Mouse (Mus musculus): Measurements from ENCODE around the gene Il1rap. TPM values are rescaled to one million over a fixed set of nuclear protein-coding genes. Genes with fewer than 3 reads are reported as not detected.
A peak's percentile ranks its signal among the peaks of the same experiment; 100 is the strongest.

The Il1rap gene
- total RNA-seq, 2 experiments from 2014 or later = 21.9 to 24.4 TPM

DNA sequence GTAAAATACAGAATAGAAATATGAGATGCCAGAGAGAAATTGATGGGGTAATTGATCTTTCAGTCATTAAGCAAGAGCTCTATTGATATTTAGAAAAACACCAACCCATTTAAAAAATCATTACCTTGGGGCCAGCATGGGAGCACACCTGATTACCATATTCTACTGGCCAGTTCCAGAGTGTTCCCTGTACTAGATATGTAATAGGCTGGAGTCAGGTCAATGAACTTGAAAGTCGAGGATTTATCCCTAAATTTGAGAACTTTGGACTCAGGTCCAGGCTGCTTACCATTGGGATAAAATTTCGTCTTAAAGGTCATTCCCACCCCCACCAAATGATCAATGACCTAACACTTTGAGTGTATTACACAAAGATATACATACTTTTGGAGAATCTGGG lies 125.0 kb downstream of the Il1rap start:
- intact Hi-C loops (cut with DNase I) = no loop called here
- DNase-seq (ENCODE audit: extremely low spot score in 1 of 2, low spot score in 2 of 2) = no peak

DNA sequence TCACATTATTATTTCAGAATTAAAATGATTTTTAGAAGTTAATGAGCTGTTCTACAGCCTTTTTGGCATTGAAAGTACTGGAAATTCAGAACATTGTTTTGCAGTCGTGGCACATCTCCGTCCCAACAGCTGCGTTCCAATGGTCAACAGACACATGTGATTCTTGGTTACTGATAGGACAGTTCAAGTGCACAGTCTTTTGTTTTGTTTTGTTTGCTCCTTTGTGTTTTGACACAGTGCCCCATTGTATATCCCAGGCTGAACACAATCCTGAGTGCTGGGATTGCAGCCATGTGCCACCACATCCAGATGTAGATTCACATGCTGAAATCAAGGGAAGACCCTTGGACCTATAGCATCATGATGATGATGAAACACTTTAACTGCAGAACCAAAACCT lies 129.4 kb downstream of the Il1rap start:
- intact Hi-C loops (cut with DNase I) = no loop called here
- DNase-seq (ENCODE audit: extremely low spot score in 1 of 2, low spot score in 2 of 2) = no peak

DNA sequence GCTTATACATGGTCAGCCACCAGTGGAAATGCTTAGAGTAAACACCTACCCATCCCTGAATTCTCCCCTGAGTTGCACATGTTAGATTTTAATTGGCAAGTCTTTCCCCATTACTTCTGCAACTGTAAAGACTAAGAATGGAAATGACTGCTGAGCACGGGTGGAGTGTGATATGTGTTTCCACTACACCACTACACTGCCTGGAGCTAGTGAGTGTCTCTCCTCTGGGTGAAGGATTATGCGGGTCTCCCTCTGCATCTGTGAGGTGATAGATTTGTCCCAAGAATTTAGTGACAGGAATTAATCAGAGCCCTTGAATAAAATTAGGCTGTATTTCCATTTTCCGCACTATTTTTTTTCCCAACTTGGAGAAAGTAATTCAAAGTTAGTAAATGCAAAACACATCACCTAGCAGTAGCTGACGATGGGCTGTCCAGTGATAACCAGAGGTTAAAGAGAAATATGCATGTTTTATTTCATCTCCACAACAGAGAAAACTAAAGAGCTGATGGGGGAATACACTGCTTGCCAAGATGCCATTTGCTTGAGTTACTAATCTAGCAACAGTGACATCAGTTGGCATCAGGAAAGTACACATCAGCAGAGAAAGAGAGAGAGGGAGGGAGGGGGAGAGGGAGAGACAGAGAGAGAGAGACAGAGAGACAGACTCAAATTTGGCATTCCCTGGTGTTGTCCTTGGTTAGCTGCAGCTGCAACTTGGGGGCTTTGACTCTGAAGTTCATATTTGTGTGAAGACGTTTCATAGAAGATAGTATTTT lies 132.2 kb downstream of the Il1rap start:
- no peak for DNase-seq (ENCODE audit: extremely low spot score in 1 of 2, low spot score in 2 of 2)
- intact Hi-C loops (cut with DNase I) = no loop called here

DNA sequence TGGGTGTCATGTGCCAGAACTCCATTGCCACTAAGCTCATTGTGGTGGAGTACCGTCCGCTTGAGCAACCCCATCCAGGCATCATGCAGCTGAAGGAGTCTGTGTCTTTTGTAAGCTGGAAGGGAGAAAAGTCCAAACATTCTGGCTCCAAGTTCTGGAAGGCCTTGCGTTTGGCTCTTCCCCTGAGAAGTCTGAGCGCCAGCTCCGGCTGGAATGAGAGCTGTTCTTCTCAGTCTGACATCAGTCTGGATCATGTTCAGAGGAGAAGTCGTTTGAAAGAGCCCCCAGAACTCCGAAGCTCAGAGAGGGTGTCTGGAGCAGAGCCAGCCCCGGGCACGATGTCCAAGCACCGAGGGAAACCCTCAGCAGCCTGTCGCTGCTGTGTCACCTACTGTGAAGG lies 141.0 kb downstream of the Il1rap start:
- peak; percentile 43 to 48 for DNase-seq (ENCODE audit: extremely low spot score in 1 of 2, low spot score in 2 of 2)
- intact Hi-C loops (cut with DNase I) = no loop called here

DNA sequence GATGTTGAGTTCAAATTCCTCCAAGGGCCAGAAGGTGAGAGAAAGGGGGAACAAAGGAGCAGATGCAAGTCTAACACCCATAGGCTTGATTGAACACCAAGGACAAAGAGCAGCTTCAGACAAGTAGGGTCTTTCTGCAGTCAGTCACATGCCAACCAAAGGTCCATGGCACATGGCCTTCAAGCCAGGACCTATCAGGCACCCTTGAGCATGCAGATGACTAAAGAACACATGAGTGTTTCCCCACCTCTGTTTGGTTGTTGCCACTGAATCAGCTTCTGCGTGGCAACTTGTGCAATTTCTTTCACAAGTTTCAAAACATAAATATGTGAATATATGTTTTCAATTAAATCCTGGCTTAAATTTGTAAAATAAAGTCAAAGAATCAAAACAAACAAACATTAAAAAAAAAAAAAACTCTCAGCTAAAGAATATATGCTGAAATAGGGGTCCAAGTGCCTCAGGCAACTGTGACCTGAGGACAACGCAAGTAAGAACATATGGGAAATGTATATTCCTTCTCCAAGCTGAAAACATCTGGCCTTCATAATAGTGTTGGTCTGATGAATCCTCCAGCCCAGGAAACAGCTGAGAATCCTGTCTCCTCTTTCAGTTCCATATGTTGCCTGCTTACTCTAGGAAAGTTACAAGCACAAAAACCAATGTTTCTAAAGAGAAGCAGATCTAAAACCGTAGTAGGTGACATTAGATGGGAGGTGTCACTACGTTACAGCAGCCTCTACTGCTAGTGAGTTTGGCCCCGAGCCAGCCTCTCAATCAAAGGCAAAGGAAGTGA lies 142.6 kb downstream of the Il1rap start:
- DNase-seq (ENCODE audit: extremely low spot score in 1 of 2, low spot score in 2 of 2) = no peak
- intact Hi-C loops (cut with DNase I) = no loop called here

DNA sequence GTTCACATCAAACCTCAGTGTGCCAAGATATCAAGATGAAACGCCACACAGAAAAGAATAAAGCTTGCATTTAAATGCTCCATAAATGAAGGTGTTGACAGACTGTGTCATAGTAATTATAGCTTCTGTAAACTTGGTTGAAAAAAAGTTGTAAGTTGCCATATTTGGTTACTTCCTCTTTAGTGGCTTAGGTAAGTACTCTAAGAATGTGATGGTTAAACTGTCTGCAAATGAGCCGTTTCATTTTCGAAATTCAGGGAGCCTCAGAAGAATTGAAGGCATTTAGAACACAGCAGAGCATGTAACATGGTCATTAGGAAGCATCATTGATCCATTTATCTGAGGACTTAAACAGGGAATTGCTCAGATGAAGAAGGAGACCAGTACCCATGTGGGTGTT lies 146.6 kb downstream of the Il1rap start:
- intact Hi-C loops (cut with DNase I) = no loop called here
- DNase-seq (ENCODE audit: extremely low spot score in 1 of 2, low spot score in 2 of 2) = no peak

DNA sequence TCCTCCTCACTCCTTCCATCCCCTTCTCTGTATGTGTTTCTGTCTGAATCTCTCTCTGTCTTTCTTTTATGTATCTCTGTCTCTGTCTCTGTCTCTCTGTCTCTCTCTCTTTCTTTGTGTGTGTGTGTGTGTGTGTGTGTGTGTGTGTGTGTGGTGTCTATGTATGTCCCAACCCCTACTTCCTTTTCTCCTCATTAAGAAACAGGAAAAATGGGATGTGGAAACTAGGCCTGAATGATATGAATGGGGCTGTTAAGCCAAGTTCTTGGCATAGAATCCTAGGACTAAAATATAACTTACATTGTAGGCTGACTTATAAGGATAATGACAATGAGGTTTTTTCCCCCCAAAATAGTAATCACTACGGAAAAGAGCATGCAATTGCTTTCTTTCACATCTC lies 149.4 kb downstream of the Il1rap start:
- no peak for DNase-seq (ENCODE audit: extremely low spot score in 1 of 2, low spot score in 2 of 2)
- intact Hi-C loops (cut with DNase I) = no loop called here

DNA sequence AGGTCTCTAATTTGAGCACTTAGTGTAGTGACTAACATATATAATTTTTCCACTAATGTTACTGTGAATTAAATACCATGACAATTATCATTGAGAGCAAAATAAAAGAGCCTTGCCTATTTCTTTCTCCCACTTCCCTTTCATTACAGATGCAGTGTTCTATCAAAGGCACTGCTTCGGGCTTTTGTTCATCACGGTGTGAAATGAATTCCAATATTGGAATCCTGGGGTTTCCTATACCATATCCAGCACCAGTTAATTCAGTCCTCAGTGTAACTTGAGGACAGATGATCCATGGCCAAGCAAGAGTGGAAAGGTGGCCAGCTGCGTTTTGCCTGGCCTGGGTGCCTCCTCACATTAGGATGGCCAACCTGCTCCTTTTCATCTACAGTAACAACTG lies 151.1 kb downstream of the Il1rap start:
- intact Hi-C loops (cut with DNase I) = no loop called here

DNA sequence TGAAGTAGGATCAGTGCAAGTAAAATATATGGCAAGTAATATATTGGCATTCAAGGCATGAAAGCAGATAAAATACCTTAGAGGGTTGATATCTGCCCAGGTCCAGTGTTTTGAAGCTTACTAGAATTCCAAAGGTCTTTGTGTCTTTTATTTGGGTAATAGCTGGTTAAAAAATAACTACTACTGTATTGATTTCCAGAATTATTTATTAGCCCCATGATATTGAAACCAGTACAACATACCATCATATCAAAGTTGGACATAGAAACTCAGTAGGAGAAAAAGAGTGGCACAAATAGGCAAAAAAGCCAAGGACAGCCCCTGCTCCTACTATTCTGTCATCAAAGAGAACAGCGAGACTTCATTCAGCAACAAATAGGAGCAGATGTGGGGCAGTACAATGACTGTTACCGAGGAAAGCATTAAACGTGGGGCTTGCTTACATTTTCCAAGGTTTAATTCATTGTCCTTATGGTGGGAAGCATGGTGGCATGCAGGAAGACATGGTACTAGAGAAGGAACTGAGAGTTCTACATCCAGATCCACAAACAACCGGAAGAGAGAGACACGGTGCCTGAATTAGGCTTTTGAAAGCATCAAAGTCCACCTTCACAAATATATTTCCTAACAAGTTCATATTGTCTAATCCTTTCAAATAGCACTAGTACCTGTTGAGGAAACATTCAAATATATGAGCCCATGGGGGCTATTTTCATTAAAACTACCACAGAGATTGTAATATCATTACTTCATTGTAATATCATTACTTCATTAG lies 174.1 kb downstream of the Il1rap start:
- intact Hi-C loops (cut with DNase I) = no loop called here
- DNase-seq (ENCODE audit: extremely low spot score in 1 of 2, low spot score in 2 of 2) = no peak

More for the DNA sequence above, 151.1 kb downstream of the Il1rap start:
- DNase-seq (ENCODE audit: extremely low spot score in 1 of 2, low spot score in 2 of 2) = no peak

DNA sequence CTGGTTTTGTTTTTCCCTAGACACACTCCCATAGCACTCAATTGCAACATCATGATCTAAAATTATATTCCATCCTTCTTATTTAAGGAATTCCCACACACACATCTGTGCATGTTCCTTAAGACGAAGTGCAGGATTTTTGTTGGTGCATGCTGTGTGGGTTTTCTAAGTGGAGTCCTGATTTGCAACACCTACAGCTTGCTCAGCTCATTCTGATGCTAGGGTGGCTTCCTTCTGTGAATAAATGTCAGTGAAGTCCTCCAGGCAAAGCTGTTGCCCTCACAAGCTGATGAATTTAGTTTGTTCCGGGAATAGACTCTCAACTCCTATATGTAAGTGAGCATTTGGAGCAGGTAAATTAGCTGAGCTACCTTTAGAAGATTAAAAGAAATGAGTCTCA lies 194.5 kb downstream of the Il1rap start:
- peak; percentile 15 to 39 for DNase-seq (ENCODE audit: extremely low spot score in 1 of 2, low spot score in 2 of 2)
- intact Hi-C loops (cut with DNase I) = loop anchor here (5.0 kb wide), 1 partner anchor 544 kb away; no protein-coding TSS in a partner anchor

DNA sequence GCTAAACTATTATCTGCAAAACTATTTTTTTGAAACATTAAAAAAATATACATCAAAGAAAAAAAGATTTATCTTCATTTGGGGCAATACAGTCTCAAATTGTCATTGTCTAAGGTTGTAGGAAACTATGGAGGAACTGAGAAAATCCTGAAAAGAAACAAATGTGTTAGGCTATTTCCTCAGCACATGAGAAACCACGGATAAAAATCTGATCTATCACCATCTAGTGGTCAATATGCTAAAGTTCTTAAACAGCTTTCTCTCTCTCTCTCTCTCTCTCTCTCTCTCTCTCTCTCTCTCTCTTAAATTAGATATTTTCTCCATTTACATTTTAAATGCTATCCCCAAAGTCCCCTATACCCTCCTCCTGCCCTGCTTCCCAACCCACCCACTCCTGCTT lies 195.6 kb downstream of the Il1rap start:
- DNase-seq (ENCODE audit: extremely low spot score in 1 of 2, low spot score in 2 of 2) = no peak
- intact Hi-C loops (cut with DNase I) = loop anchor here (5.0 kb wide), 1 partner anchor 545 kb away; no protein-coding TSS in a partner anchor

Other genes starting within 250 kb of the Il1rap start
- 1 to 10 TPM; 2.9 to 3.5 TPM for gene Cldn1, start 209.9 kb upstream of the Il1rap start, total RNA-seq (2021)
- gene Cldn16, start 118.6 kb upstream of the Il1rap start, total RNA-seq (2021) = not detected
- not detected for gene Tmem207, start 54.9 kb upstream of the Il1rap start, total RNA-seq (2021)